ENCODE assay signal across 8 mouse cellular contexts in the genomic region with DNA sequence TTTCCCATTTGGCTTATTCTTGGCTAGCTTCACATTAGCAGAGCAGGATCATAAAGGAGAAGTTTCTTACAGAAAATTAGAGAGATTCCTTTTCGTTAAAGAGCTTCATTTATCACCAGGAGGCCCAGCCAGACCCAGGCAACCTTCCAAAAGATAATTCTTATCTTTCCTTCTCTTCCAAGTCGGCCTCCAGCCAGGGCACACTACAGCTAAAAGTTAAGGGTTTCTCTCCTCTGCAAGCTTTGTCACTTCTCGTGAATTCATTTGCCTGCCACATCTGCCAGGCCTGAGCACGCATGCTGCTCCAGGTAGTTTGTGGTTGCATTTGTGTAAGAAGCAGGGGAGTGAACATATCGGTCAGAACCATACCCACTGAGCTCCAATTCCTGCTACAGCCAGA. TPM values are rescaled to one million over a fixed set of nuclear protein-coding genes. Genes with fewer than 3 reads are reported as not detected.
A peak's percentile ranks its signal among the peaks of the same experiment; 100 is the strongest.
DNase-seq lines count a peak whose midpoint lies in the region; ATAC-seq lines count a peak whose summit lies in the region.

No protein-coding gene starts in this region.

- H3K4me2 ChIP-seq in heart, embryonic 14.5 days (ENCODE audit: low read length), result peak overlapping the region; percentile 83
- peak overlapping the region; percentile 70 for H3K4me2 ChIP-seq in liver, embryonic 15.5 days

- DNase-seq in adrenal gland, postnatal 10 days, result peak; percentile 22
- no peak for DNase-seq in adrenal gland, adult 8-10 months
- DNase-seq in testis, postnatal 14 days (ENCODE audit: low spot score), result peak; percentile 38
- DNase-seq in left cerebral cortex, postnatal 14 days (ENCODE audit: low spot score in 2 of 2), result no peak
- no peak for DNase-seq in left cerebral cortex, adult 18-20 months (ENCODE audit: low spot score in 2 of 2)

- H3K4me3 ChIP-seq in brown adipose tissue, adult 24 weeks (ENCODE audit: insufficient read depth, low read depth, low read length), result peak overlapping the region; percentile 29
- H3K4me3 ChIP-seq in heart, embryonic 14.5 days (ENCODE audit: control insufficient read depth in 1 of 2, insufficient read depth in 1 of 2, low read depth in 1 of 2, low read length in 2 of 2), result peak overlapping the region in 1 of 2 experiments; percentile 92; a peak in 2 of 4 replicates
- peak overlapping the region; percentile 92 for H3K4me3 ChIP-seq in liver, embryonic 15.5 days (replicated peaks)

- WGBS in heart, embryonic 14.5 days, result 4% methylated on average over 5 of the region's 5 CpGs
- WGBS in liver, embryonic 15.5 days (ENCODE audit: insufficient replicate concordance), result 11% methylated on average over 5 of the region's 5 CpGs

- no peak for ATAC-seq in heart, embryonic 14.5 days (ENCODE audit: insufficient number of reproducible peaks, insufficient read depth, low FRiP score, low read depth)
- ATAC-seq in liver, embryonic 15.5 days (ENCODE audit: insufficient read depth), result peak; percentile 29

- intact Hi-C loops in left cerebral cortex, postnatal 14 days (cut with DNase I), result loop anchor here (10.0 kb wide), 2 partner anchors 214 to 374 kb away; no protein-coding TSS in a partner anchor

- no peaks in the 10 kb centered on the region for H3K27me3 ChIP-seq in heart, embryonic 14.5 days (ENCODE audit: control insufficient read depth, insufficient read depth, low read length)
- no peaks in the 10 kb centered on the region for H3K27me3 ChIP-seq in liver, embryonic 15.5 days

- H3K4me1 ChIP-seq in brown adipose tissue, adult 24 weeks (ENCODE audit: control insufficient read depth, insufficient read depth, insufficient read length, low read length), result no peaks in the 10 kb centered on the region
- H3K4me1 ChIP-seq in heart, embryonic 14.5 days (ENCODE audit: control insufficient read depth in 2 of 2, insufficient read depth in 2 of 2, low read length in 2 of 2), result peaks cover 2 to 23% of the 10 kb centered on the region in 2 experiments
- peaks cover 62% of the 10 kb centered on the region for H3K4me1 ChIP-seq in liver, embryonic 15.5 days (replicated peaks)

- peaks cover 13% of the 10 kb centered on the region for H3K36me3 ChIP-seq in heart, embryonic 14.5 days (ENCODE audit: control insufficient read depth, insufficient read depth, low read length)
- peaks cover 24% of the 10 kb centered on the region for H3K36me3 ChIP-seq in liver, embryonic 15.5 days (replicated peaks)

- H3K9ac ChIP-seq in heart, embryonic 14.5 days (ENCODE audit: low read length), result peak overlapping the region; percentile 89
- peak overlapping the region; percentile 98 for H3K9ac ChIP-seq in liver, embryonic 15.5 days

- no peaks in the 10 kb centered on the region for H3K9me3 ChIP-seq in heart, embryonic 14.5 days (ENCODE audit: control insufficient read depth, low read length)
- H3K9me3 ChIP-seq in liver, embryonic 15.5 days (replicated peaks), result no peaks in the 10 kb centered on the region

- no peak overlapping the region for H3K27ac ChIP-seq in brown adipose tissue, adult 24 weeks (replicated peaks; ENCODE audit: low read depth, low read length)
- peak overlapping the region; percentile 76 to 91 for H3K27ac ChIP-seq in heart, embryonic 14.5 days (replicated peaks in 1 of 2; ENCODE audit: control insufficient read depth in 1 of 2, insufficient read depth in 1 of 2, low read depth in 2 of 2, low read length in 2 of 2)
- peak overlapping the region; percentile 98 for H3K27ac ChIP-seq in liver, embryonic 15.5 days (replicated peaks)

RNA-seq across cellular contexts. Expression of a gene that starts 0.8 kb away (rescaled TPM):
- 10 to 100 TPM; 33.6 to 36.4 TPM for total RNA-seq in adrenal gland, postnatal 10 days (2021)
- total RNA-seq in adrenal gland, adult 8-10 months (2022), result 10 to 100 TPM; 20.3 to 28.0 (median 21.7) TPM
- 3.0 and 4.6 TPM in 2 replicates for polyA plus RNA-seq in brown adipose tissue, adult 24 weeks (2012; ENCODE audit: insufficient read depth, insufficient read length, missing spikeins)
- polyA plus RNA-seq in heart, embryonic 14.5 days (2014; fragmentation: Nextera tagmentation; extraction: Ambion mirVana), result 38.4 and 41.3 TPM in 2 replicates
- polyA plus RNA-seq in liver, embryonic 15.5 days (2015; fragmentation: Nextera tagmentation; extraction: Ambion mirVana), result 496 and 576 TPM in 2 replicates
- 10 to 100 TPM; 33.7 to 35.5 TPM for total RNA-seq in left cerebral cortex, postnatal 14 days (2021)
- total RNA-seq in left cerebral cortex, adult 18-20 months (2021), result 10 to 100 TPM; 38.9 to 40.6 TPM

RNA-seq across cellular contexts. Expression of a gene that starts 30.7 kb away (rescaled TPM):
- total RNA-seq in adrenal gland, postnatal 10 days (2021), result not detected
- total RNA-seq in adrenal gland, adult 8-10 months (2022), result not detected
- not detected in 2 replicates for polyA plus RNA-seq in brown adipose tissue, adult 24 weeks (2012; ENCODE audit: insufficient read depth, insufficient read length, missing spikeins)
- not detected in 2 replicates for polyA plus RNA-seq in heart, embryonic 14.5 days (2014; fragmentation: Nextera tagmentation; extraction: Ambion mirVana)
- not detected in 2 replicates for polyA plus RNA-seq in liver, embryonic 15.5 days (2015; fragmentation: Nextera tagmentation; extraction: Ambion mirVana)
- not detected for total RNA-seq in left cerebral cortex, postnatal 14 days (2021)
- total RNA-seq in left cerebral cortex, adult 18-20 months (2021), result not detected

RNA-seq across cellular contexts. Expression of a gene that starts 49.6 kb away (rescaled TPM):
- not detected for total RNA-seq in adrenal gland, postnatal 10 days (2021)
- total RNA-seq in adrenal gland, adult 8-10 months (2022), result not detected
- polyA plus RNA-seq in brown adipose tissue, adult 24 weeks (2012; ENCODE audit: insufficient read depth, insufficient read length, missing spikeins), result not detected in 2 replicates
- polyA plus RNA-seq in heart, embryonic 14.5 days (2014; fragmentation: Nextera tagmentation; extraction: Ambion mirVana), result not detected in 2 replicates
- polyA plus RNA-seq in liver, embryonic 15.5 days (2015; fragmentation: Nextera tagmentation; extraction: Ambion mirVana), result 0.05 and 0.12 TPM in 2 replicates
- not detected for total RNA-seq in left cerebral cortex, postnatal 14 days (2021)
- total RNA-seq in left cerebral cortex, adult 18-20 months (2021), result not detected

RNA-seq across cellular contexts. Expression of a gene that starts 52.5 kb away (rescaled TPM):
- total RNA-seq in adrenal gland, postnatal 10 days (2021), result not detected
- total RNA-seq in adrenal gland, adult 8-10 months (2022), result not detected
- not detected in 2 replicates for polyA plus RNA-seq in brown adipose tissue, adult 24 weeks (2012; ENCODE audit: insufficient read depth, insufficient read length, missing spikeins)
- not detected in 2 replicates for polyA plus RNA-seq in heart, embryonic 14.5 days (2014; fragmentation: Nextera tagmentation; extraction: Ambion mirVana)
- not detected in 2 replicates for polyA plus RNA-seq in liver, embryonic 15.5 days (2015; fragmentation: Nextera tagmentation; extraction: Ambion mirVana)
- total RNA-seq in left cerebral cortex, postnatal 14 days (2021), result not detected
- not detected for total RNA-seq in left cerebral cortex, adult 18-20 months (2021)

RNA-seq across cellular contexts. Expression of a gene that starts 58.4 kb away (rescaled TPM):
- total RNA-seq in adrenal gland, postnatal 10 days (2021), result 10 to 100 TPM; 65.5 to 80.0 TPM
- 10 to 100 TPM; 47.0 to 70.2 (median 58.4) TPM for total RNA-seq in adrenal gland, adult 8-10 months (2022)
- polyA plus RNA-seq in brown adipose tissue, adult 24 weeks (2012; ENCODE audit: insufficient read depth, insufficient read length, missing spikeins), result 22.5 and 41.1 TPM in 2 replicates
- 106 and 111 TPM in 2 replicates for polyA plus RNA-seq in heart, embryonic 14.5 days (2014; fragmentation: Nextera tagmentation; extraction: Ambion mirVana)
- polyA plus RNA-seq in liver, embryonic 15.5 days (2015; fragmentation: Nextera tagmentation; extraction: Ambion mirVana), result 24.6 and 25.4 TPM in 2 replicates
- total RNA-seq in left cerebral cortex, postnatal 14 days (2021), result 100 to 1,000 TPM; 108 to 121 TPM
- total RNA-seq in left cerebral cortex, adult 18-20 months (2021), result 100 to 1,000 TPM in 1 of 2 experiments, 10 to 100 TPM in 1; 95.6 to 108 TPM

Comparison
In these comparisons a context has a peak if more than half of its experiments do, and no peak if none do; other contexts are left out.
1. DNase-seq: peak in adrenal gland, postnatal 10 days (single experiment) and testis, postnatal 14 days (single experiment); none in adrenal gland, adult 8-10 months (single experiment), left cerebral cortex, postnatal 14 days (0 of 2) and left cerebral cortex, adult 18-20 months (0 of 2).